Mouse (Mus musculus) forebrain, embryonic 10.5 days (tissue): Measurements from ENCODE around the gene Arhgef10l. TPM values are rescaled to one million over a fixed set of nuclear protein-coding genes. Genes with fewer than 3 reads are reported as not detected.
A peak's percentile ranks its signal among the peaks of the same experiment; 100 is the strongest.

ENCODE experiments used
- DNase-seq: peaks from one replicate; pipeline ENCODE4 v3.0.0-alpha.2; 2017; ENCODE audit warnings: low spot score; ENCODE audit errors: extremely low spot score
- H3K27ac ChIP-seq: fragments of 300-500 bp; sonication (generic); 2 replicates; pipeline ENCODE4 v1.5.1; 2016; ENCODE audit warnings: mild to moderate bottlenecking
- H3K27me3 ChIP-seq: fragments of 300-500 bp; sonication (generic); 2 replicates; pipeline ENCODE4 v1.6.1; 2016; ENCODE audit warnings: mild to moderate bottlenecking; ENCODE audit not compliant: poor library complexity, severe bottlenecking
- H3K36me3 ChIP-seq: fragments of 300-500 bp; sonication (generic); replicated peaks from 2 replicates; pipeline ENCODE4 v1.6.1; 2016; ENCODE audit warnings: mild to moderate bottlenecking, moderate library complexity
- H3K4me1 ChIP-seq: fragments of 300-500 bp; sonication (generic); 2 replicates; pipeline ENCODE4 v1.6.1; 2016
- H3K4me3 ChIP-seq: fragments of 300-500 bp; sonication (generic); 2 replicates; pipeline ENCODE4 v1.5.1; 2016; ENCODE audit warnings: mild to moderate bottlenecking, moderate library complexity
- H3K9me3 ChIP-seq: fragments of 300-500 bp; sonication (generic); 2 replicates; pipeline ENCODE4 v1.6.1; 2016; ENCODE audit warnings: mild to moderate bottlenecking, moderate library complexity
- WGBS: fragments of 180-500 bp; shearing (Covaris S2); methylation state at CpG from one replicate; pipeline ENCODE4 v1.1.7; 2016; 5-methylcytosine and 5-hydroxymethylcytosine counted together
- polyA plus RNA-seq: library from polyadenylated mRNA; unstranded; fragments of >200 nt; fragmentation: Nextera tagmentation; extraction: Ambion mirVana; gene quantifications from 2 replicates; pipeline ENCODE4 v1.2.1, GENCODE M21; 2016

Arhgef10l gene
- polyA plus RNA-seq = 22.1 and 23.0 TPM in 2 replicates

DNA sequence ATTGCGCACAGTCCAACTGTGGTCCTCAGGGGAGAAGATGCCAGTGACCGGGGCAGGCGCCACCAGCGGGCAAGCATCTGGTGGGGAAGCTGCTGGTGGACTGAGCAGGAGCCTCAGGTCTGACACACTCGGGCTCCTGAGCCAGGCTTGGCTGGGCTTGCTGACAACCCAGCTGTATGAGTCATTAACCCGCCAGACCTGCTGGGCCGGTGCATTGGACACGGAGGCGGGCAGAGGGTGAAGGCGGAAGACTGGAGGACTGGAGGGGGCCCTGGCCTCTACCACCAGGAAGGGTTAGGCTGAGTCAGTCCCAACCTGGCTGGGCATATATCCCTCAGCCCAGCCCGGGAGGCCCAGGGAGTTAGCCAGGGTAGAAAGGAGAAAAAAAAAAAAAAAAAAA lies at the start of gene Arhgef10l:
TSS of gene Arhgef10l (minus strand) at position 253 of the 400 bp plus-strand sequence.
- Histone ChIP-seq H3K4me3 (no peak within 1 kb of the TSS), H3K36me3 (no peaks in the 10 kb centered on the region), H3K27ac (peak within 1 kb of the TSS; percentile 35; the same call in 1 of the 2 replicates), H3K9me3 (no peaks in the 10 kb centered on the region), H3K27me3 (peaks cover 10% of the 10 kb centered on the region), H3K4me1 (peaks cover 46% of the 10 kb centered on the region)
- no peak for DNase-seq
- WGBS = 87% methylated on average over 11 of the region's 11 CpGs

DNA sequence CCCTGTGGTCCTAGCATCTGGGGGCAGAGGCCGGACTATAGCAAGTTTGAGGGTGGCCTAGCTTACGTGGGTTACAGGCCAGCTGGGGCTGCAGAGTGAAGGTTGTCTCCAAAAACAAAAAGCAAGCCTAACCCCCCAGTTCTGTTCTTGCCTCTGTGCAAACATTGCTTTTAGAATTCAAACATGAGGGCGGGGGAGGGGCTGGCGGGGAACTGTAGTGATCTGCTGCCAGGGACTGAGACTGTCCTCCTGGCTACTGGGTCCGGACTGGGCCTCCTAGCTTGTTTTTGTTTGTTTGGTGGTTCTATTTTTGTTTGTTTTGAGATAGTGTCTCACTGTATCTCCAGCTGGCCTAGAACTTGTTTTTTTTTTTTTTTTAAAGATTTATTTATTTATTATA lies 48.8 kb upstream of the Arhgef10l start:
- no peaks in the 10 kb centered on the region for H3K9me3 ChIP-seq
- DNase-seq = no peak
- H3K27ac ChIP-seq = no peak overlapping the region
- peaks cover 99% of the 10 kb centered on the region for H3K36me3 ChIP-seq
- WGBS = 91% methylated on average over 5 of the region's 5 CpGs
- peaks cover 33% of the 10 kb centered on the region for H3K4me1 ChIP-seq
- H3K27me3 ChIP-seq = no peaks in the 10 kb centered on the region
- no peak overlapping the region for H3K4me3 ChIP-seq

DNA sequence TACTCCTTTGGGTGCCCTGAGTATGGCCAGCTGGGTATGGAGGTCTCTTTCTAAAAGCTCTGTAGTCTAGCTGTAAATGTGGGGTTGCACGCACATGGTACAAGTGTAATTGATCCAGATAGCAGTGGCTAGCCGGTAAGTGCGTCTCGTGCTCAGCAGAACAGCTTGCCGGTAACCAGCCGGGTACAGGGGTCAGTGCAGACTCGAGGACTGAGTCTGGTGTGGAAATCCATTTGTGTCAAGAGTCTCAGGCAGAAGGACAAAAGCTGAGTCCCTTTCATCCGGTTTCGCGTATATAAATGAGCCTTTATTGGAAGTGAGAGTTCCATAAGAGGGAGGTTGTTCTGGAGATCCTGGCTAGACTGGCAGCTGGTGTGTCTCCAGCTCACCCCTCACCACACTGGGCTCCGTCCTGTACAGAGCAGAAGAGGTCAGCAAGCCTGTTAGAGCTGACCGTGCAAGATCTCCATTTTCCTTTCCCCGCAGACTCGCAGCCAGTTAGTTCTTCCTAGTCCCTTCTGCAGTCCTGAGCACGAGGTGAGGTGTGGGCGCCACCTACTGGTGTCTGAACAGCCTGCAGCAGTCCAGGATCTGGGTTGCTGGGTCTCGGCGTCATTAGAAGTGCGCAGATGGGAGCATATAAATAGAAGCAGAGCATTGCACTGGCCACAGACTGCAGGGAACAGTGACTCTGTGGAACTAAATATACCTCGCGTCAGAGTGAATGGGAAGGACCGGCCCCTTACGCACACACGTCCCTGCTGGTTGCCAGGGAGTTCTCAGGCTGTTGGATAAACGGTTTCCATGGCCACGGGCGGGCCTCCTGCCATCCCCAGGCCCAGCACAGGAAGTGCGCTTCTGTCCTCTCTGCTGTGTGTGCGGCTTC lies 47.9 kb upstream of the Arhgef10l start:
- peaks cover 34% of the 10 kb centered on the region for H3K4me1 ChIP-seq
- H3K9me3 ChIP-seq = no peaks in the 10 kb centered on the region
- H3K4me3 ChIP-seq = no peak overlapping the region
- no peaks in the 10 kb centered on the region for H3K27me3 ChIP-seq
- WGBS = 74% methylated on average over 29 of the region's 29 CpGs
- peak overlapping the region; percentile 60; the same call in 1 of the 2 replicates for H3K27ac ChIP-seq
- DNase-seq = peak; percentile 79
- peaks cover 99% of the 10 kb centered on the region for H3K36me3 ChIP-seq

DNA sequence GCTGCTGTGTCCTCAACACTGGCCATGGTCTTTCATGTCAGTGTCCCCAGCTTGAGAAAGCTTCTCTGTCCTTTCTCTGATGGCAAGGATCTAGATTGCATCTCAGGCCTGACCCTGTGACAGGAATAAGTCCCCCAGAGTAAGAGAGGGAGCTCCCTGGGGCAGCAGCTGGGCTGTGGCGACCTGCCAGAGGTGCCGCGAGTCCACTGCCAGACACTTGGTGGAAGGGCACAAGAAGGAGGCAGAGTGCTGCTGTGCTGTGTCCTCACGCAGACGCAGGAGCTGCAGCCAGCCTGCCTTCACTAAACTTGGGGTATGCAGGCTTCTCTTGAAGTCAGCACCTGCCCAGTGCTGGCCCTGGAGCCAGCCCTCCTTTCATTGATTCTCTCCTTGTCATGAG lies 45.5 kb upstream of the Arhgef10l start:
- H3K27ac ChIP-seq = no peak overlapping the region
- H3K9me3 ChIP-seq = no peaks in the 10 kb centered on the region
- peaks cover 99% of the 10 kb centered on the region for H3K36me3 ChIP-seq
- H3K4me1 ChIP-seq = peaks cover 45% of the 10 kb centered on the region
- WGBS = 94% methylated on average over 5 of the region's 5 CpGs
- no peak for DNase-seq
- no peak overlapping the region for H3K4me3 ChIP-seq
- no peaks in the 10 kb centered on the region for H3K27me3 ChIP-seq

DNA sequence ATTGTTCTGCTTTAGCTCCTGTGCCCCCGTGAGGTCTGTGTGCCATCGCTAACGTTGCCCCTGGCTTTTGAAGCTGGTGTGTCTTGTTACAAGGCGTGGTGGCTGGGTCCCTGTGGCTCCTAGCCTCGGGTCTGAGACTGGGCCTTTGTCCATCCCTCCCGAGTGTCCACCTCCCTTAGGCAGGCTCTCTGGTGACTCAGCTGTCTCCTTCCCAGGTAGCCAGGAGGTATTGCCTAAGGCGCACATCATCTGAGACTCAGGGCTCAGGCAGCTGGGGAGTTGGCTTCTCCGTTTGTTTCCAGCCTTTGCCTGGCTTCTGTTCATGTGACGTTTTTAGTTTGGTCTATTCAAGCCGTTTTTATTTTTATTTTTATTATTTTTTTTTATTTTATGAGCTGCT lies 45.0 kb upstream of the Arhgef10l start:
- H3K27me3 ChIP-seq = no peaks in the 10 kb centered on the region
- peaks cover 99% of the 10 kb centered on the region for H3K36me3 ChIP-seq
- H3K27ac ChIP-seq = no peak overlapping the region
- no peak for DNase-seq
- H3K9me3 ChIP-seq = no peaks in the 10 kb centered on the region
- no peak overlapping the region for H3K4me3 ChIP-seq
- WGBS = 92% methylated on average over 10 of the region's 10 CpGs
- H3K4me1 ChIP-seq = peaks cover 51% of the 10 kb centered on the region

DNA sequence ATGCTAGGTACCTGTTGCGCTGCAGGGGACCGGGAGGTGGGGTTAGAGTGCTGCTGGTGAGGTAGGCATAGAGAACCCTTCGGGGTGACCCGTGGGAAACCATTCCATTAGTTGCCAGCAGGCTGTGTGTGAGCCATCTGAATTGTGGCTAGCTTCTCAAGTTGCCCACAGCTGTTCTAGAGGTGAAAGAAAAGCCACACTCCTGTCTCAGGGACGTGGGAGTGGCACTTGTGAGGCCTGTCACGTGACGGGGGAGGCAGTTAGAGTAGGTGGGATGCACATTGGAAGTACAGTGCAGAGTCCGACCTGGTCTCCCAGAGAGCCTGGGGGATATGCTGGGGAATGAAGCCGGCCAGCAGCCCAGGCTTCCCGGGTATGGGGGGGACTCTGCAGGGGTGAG lies 43.8 kb upstream of the Arhgef10l start:
- 91% methylated on average over 10 of the region's 10 CpGs for WGBS
- no peaks in the 10 kb centered on the region for H3K9me3 ChIP-seq
- H3K4me3 ChIP-seq = no peak overlapping the region
- no peak for DNase-seq
- H3K27me3 ChIP-seq = no peaks in the 10 kb centered on the region
- H3K4me1 ChIP-seq = peaks cover 62% of the 10 kb centered on the region
- H3K27ac ChIP-seq = no peak overlapping the region
- peaks cover 100% of the 10 kb centered on the region for H3K36me3 ChIP-seq

DNA sequence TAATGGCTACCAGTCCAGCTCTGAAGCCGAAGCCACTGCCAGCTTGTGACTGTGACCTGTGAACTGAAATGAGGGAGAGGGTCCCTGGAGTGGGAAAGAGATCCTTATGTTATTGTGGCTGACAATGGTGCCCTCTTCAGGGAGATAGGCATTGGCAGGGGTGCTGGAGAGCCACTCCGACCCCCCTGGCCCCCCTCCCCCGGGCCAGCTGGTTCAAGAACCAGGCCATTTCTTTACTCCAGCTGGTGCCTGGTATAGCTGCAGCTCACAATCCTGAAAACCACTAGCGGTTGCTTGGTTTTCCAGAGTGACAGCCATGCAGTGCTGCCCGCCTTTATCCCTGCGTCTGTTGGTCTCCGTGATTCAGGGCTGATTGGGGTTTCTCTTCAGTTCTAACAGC lies 43.3 kb upstream of the Arhgef10l start:
- peaks cover 100% of the 10 kb centered on the region for H3K36me3 ChIP-seq
- peaks cover 64% of the 10 kb centered on the region for H3K4me1 ChIP-seq

DNA sequence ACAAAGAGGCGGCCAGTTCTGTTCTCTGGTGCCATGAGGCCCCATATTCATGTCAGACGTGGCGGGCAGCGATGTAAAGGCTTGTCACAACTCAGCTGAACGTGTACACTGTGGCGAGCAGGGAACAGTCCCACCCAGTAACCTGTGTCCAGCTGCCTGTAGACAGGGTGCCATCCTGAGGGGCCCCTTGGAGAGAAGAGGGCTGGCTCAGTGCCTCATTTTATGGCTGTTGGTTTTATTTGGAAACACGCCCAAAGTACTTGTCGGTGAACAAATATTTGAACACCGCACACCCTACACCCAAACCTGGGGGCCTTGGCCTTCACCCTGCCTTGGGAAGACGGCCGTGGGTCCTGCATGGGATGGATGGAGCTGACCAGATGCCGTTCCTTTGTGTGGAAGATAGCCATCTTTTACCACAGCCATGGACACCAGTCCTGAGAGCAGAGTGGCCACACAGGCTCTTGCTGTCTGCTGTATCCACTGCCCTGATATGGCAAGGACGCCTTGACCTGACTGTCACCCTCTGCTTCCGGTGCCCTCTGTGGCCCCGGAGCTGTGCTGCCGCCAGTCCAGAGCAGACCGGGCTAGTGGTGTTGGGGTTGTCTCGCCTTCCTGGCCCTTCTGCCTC lies 42.6 kb upstream of the Arhgef10l start:
- Histone ChIP-seq H3K27me3 (no peaks in the 10 kb centered on the region), H3K36me3 (peaks cover 100% of the 10 kb centered on the region), H3K4me3 (no peak overlapping the region), H3K4me1 (peaks cover 64% of the 10 kb centered on the region), H3K9me3 (no peaks in the 10 kb centered on the region), H3K27ac (no peak overlapping the region)
- 91% methylated on average over 18 of the region's 18 CpGs for WGBS
- DNase-seq = no peak

More for the DNA sequence above, 43.3 kb upstream of the Arhgef10l start:
- 96% methylated on average over 7 of the region's 7 CpGs for WGBS
- no peaks in the 10 kb centered on the region for H3K27me3 ChIP-seq
- DNase-seq = no peak
- no peak overlapping the region for H3K27ac ChIP-seq
- no peak overlapping the region for H3K4me3 ChIP-seq
- no peaks in the 10 kb centered on the region for H3K9me3 ChIP-seq

DNA sequence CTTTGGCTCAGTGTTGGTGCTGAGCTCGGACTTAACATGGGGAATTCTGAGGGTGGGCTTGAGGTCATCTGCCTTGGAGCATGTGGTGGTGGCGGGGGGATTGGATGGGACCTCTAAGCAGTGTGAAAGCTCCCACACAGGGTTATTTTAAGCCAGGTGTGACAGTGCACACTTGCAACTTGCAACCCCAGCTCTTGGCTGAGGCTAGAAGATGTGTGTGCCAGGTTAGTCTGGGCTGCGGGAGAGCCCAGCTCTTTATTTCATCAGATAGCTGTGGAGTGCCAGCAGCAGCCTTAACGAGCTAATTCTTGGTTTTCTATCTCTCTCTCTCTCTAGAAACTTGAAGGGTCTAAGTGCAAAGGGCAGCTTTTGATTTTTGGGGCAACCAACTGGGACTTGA lies 41.8 kb upstream of the Arhgef10l start:
- Histone ChIP-seq H3K27me3 (no peaks in the 10 kb centered on the region), H3K4me3 (no peak overlapping the region), H3K27ac (peak overlapping the region; percentile 27; the same call in 1 of the 2 replicates), H3K4me1 (peaks cover 63% of the 10 kb centered on the region), H3K9me3 (no peaks in the 10 kb centered on the region), H3K36me3 (peaks cover 92% of the 10 kb centered on the region)
- 86% methylated on average over 4 of the region's 4 CpGs for WGBS
- DNase-seq = no peak

DNA sequence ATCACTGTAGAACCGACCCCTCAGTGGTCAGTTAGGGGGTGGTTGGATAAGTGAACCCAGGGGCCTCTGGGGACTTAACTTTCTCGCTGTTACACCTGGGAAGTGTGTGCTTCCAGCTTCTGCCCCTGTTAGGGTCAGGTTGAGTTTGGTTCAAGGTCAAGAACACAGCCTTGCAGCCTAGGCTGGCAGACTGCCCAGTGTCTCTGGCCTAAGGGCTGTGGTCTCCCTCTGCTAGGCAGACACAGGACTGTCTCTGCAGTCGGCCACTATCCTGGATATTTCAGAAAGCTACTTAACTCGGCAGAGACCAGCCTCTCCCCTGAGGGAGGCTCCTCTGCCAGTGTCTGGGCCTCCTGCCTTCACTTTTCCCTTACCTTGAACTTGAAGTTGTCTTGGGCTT lies 38.4 kb upstream of the Arhgef10l start:
- Histone ChIP-seq H3K4me3 (peak overlapping the region; percentile 89), H3K27me3 (peaks cover 19% of the 10 kb centered on the region), H3K36me3 (peaks cover 57% of the 10 kb centered on the region), H3K4me1 (peaks cover 67% of the 10 kb centered on the region), H3K27ac (peak overlapping the region; percentile 100), H3K9me3 (no peaks in the 10 kb centered on the region)
- no peak for DNase-seq
- 55% methylated on average over 4 of the region's 4 CpGs for WGBS

DNA sequence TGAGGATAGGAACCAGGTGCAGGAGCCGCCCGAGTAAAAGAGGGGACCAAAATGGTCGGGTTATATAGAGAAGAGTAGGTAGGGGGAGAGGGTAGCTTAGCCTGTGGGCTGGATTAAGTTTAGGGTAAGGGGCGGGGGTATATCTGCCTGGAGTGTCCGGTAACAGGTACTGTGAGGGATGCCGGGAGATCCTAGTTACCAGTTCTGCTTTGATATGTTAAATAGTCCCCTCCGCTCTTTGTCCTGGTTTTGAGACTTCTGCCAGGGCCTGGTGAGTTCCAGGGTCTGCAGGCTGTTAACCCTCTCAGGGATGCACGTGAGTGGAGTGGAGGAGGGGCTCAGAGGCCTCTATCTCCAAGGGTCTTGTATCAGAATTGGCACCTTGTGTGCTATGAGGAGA lies 37.8 kb upstream of the Arhgef10l start:
- H3K4me3 ChIP-seq = peak overlapping the region; percentile 89
- DNase-seq = peak; percentile 64
- H3K9me3 ChIP-seq = no peaks in the 10 kb centered on the region
- peaks cover 69% of the 10 kb centered on the region for H3K4me1 ChIP-seq
- WGBS = 7% methylated on average over 8 of the region's 8 CpGs
- peaks cover 24% of the 10 kb centered on the region for H3K27me3 ChIP-seq
- peaks cover 52% of the 10 kb centered on the region for H3K36me3 ChIP-seq
- peak overlapping the region; percentile 100 for H3K27ac ChIP-seq

DNA sequence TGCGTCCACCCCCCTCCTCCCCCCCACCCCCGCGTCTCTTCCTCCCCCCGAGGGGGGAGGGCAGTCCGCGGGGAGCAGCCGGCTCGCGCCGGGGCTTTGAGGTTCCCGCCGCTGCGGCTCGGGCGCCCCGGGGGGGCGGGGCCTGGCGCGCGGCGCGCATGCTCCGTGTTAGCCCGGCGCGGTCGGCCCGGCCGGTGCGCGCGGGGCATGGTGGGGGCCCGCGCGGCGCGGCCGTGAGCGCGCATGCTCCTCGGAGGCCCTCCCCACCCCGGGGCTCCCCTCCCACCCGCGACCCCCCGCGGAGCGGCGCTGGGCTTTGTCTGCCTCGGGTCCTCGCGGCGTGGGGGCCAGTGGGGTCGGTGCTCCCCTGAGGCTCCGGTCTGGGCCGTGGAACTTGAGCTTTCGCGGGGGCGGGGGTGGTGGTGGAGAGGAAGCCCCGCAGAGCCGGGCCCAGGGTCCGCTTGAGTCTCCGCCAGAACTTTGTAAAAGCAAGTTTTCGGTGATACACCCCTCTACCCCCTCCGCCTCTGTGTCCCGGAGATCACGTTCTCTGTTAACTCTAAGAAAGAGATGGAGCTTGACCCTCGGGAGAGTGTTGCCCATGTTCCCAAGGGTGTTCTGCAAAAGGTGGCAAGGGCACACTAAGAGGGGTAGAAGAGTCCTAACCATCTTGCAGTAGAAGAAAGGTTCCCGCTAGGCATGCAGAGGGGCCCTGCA lies 37.0 kb upstream of the Arhgef10l start:
- Histone ChIP-seq H3K27ac (peak overlapping the region; percentile 100), H3K4me3 (peak overlapping the region; percentile 89), H3K9me3 (no peaks in the 10 kb centered on the region), H3K36me3 (peaks cover 43% of the 10 kb centered on the region), H3K27me3 (peaks cover 33% of the 10 kb centered on the region), H3K4me1 (peaks cover 69% of the 10 kb centered on the region)
- peak; percentile 75 for DNase-seq
- WGBS = 2% methylated on average over 37 of the region's 68 CpGs
